Mouse (Mus musculus) testis, adult 2 months (tissue): Measurements from ENCODE around the gene Gm20388. TPM values are rescaled to one million over a fixed set of nuclear protein-coding genes. Genes with fewer than 3 reads are reported as not detected.

Source experiments
- H3K27ac ChIP-seq: fragments of 200-500 bp; 2 replicates; pipeline ENCODE4 v1.5.1; 2012; ENCODE audit warnings: low read depth, low read length; ENCODE audit not compliant: control insufficient read depth, insufficient read depth
- H3K27me3 ChIP-seq: fragments of 200-500 bp; 2 replicates; pipeline ENCODE4 v1.6.1; 2012; ENCODE audit warnings: mild to moderate bottlenecking, low read length, moderate library complexity; ENCODE audit not compliant: control insufficient read depth, insufficient read depth
- H3K36me3 ChIP-seq: fragments of 200-500 bp; 2 replicates; pipeline ENCODE4 v1.6.1; 2012; ENCODE audit warnings: mild to moderate bottlenecking, low read length; ENCODE audit not compliant: control insufficient read depth, insufficient read depth
- H3K4me1 ChIP-seq: fragments of 200-500 bp; 2 replicates; pipeline ENCODE4 v1.6.1; 2012; ENCODE audit warnings: low read length; ENCODE audit not compliant: control insufficient read depth, insufficient read depth
- H3K4me3 ChIP-seq: fragments of 200-500 bp; 2 replicates; pipeline ENCODE4 v1.5.1; 2012; ENCODE audit warnings: low read depth, mild to moderate bottlenecking, low read length, moderate library complexity, mixed read lengths; ENCODE audit not compliant: control insufficient read depth
- CTCF ChIP-seq: fragments of 200-500 bp; IDR thresholded peaks from 2 replicates; pipeline ENCODE4 v1.5.1; 2012; ENCODE audit warnings: low read depth, mild to moderate bottlenecking, inconsistent platforms, low read length, moderate library complexity; ENCODE audit not compliant: control insufficient read depth, insufficient read depth, insufficient replicate concordance
- POLR2A ChIP-seq: fragments of 200-500 bp; IDR thresholded peaks from 2 replicates; pipeline ENCODE4 v1.6.1; 2012; ENCODE audit warnings: low read depth, mild to moderate bottlenecking, inconsistent platforms, low read length, moderate library complexity; ENCODE audit not compliant: control insufficient read depth
- polyA plus RNA-seq: library from polyadenylated mRNA; depleted of rRNA; stranded (reverse); fragments of >200 nt; gene quantifications from 2 replicates; pipeline ENCODE4 v1.2.3, GENCODE M21; 2012

Gene Gm20388
- polyA plus RNA-seq, 1 experiment = 5.6 TPM

DNA sequence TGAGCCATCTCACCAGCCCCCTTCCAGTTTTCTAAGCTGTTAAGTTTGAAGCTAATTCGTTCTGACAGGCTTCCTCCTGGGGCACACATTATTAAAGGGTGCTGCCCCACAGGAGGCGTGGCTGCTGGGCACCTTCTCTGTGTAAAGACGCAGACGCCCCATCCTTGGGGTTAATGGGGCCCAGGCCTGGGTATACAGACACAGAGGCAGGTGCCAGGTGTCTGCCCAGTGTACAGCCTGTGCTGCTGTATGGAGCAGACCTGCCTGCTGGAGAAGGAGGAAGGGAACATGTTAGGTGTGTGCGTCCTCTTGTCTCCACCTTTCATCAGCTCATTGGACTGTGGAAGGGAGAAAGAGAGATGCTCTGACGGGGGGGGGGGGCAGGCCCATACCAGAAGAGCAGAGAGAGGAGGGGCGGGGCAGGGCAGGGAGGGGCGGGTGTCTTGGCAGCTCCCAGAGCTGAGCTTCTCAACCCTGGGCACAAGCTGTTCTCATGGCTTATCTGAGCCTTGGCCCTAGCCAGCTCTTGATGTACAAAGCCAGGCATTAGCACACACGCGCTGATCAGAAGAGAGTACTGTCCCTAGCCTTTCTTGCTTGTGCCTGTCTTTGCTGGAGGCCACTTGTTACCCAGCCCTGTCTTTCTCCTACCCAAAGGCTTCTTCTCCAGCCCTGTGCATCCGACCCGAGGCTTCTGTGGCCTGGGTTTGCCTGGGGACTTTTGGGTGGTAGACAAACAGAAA, 1951.3 kb downstream of the Gm20388 start:
- H3K27me3 ChIP-seq = no peaks in the 10 kb centered on the region
- peak overlapping the region; percentile 56 for H3K27ac ChIP-seq
- H3K36me3 ChIP-seq = no peaks in the 10 kb centered on the region
- TF ChIP-seq POLR2A = 0 out of 2 replicates have a peak, but pooled peaks have one; percentile 28
- TF ChIP-seq CTCF = no peak
- no peak overlapping the region for H3K4me3 ChIP-seq
- peaks cover 12% of the 10 kb centered on the region for H3K4me1 ChIP-seq

DNA sequence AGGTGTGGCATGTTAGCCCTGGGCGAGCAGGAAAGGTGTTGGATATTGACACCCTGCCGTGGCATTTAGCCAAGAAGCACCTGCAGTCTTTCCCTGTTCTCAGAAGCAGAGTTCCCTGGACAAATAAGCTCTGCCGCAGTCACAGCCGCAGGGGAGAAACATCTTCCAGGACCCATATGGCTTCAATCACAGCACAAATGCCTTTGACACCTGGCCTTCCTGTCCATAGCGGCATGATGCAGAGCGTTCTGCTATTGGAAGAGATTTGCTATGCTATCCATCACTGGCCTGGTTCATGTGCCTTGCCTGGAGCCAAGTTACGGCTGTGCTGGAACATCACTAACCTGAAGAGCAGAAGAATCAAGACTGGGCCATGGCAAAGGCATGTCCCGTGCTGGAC, 1954.7 kb downstream of the Gm20388 start:
- no peak overlapping the region for H3K27ac ChIP-seq
- H3K36me3 ChIP-seq = no peaks in the 10 kb centered on the region
- peaks cover 12% of the 10 kb centered on the region for H3K4me1 ChIP-seq
- H3K27me3 ChIP-seq = no peaks in the 10 kb centered on the region
- no peak for TF ChIP-seq CTCF
- no peak overlapping the region for H3K4me3 ChIP-seq

DNA sequence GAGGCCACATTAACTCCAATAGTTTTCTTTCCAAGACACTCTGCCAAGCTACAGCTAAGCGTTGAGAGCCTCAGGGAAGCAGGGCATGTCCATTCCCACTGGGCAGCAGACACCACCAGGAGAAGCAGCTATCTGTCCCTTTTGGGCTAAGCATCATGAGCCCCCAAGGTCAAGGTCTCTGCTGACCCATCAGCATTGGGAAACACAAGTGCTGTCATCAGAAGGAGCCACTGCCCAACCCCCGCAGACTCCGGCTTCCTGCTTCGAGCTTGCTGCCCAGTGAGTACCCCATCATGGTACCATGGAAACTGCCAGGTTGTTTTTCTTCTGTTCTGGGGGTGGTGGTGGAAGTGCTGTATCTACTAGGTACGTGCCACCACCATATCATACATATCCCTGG, 1957.6 kb downstream of the Gm20388 start:
- no peaks in the 10 kb centered on the region for H3K27me3 ChIP-seq
- no peak overlapping the region for H3K27ac ChIP-seq
- TF ChIP-seq POLR2A (no peak), CTCF (no peak)
- H3K36me3 ChIP-seq = no peaks in the 10 kb centered on the region
- H3K4me3 ChIP-seq = no peak overlapping the region
- peaks cover 2% of the 10 kb centered on the region; the same call in 1 of the 2 replicates for H3K4me1 ChIP-seq

DNA sequence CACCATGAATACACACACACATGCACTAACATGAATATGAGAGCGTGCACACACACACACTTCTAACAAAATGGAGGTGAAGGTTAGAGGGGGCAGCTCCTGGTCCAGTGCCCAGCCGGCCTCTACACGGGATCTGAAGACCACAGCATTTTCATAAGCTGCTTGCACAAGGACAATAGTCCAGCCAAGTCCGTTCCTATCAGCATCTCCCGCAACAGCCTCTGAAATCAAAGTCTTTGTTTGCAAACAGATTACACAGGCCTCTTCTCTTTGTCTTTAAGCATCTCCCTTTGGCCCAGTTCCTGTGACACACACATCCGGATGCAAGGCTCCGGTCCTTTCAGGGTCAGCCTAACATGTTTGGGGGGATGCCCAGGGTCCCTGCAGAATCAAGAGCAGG, 1958.3 kb downstream of the Gm20388 start:
- H3K27ac ChIP-seq = no peak overlapping the region
- TF ChIP-seq POLR2A (no peak), CTCF (no peak)
- peaks cover 2% of the 10 kb centered on the region; the same call in 1 of the 2 replicates for H3K4me1 ChIP-seq

DNA sequence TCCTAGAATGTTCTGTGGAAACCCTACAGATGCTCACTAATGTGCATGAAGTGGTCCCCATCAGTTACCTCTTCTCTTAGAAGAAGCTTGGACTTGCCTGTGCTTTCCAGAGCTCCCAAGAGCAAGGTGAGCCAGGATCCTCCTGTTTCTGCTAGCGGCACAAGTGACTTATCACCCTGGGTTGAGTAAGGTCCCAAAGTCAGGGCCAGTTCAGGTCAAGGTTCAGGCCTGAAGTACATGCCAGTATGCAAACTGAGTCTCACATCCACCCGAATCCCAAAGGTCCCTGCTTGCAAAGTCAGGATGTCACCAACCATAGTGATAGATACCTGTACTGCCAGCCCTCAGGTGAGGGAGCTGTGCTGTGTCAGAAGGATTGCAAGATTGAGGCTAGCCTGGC, 1959.5 kb downstream of the Gm20388 start:
- Histone ChIP-seq H3K4me3 (no peak overlapping the region), H3K36me3 (no peaks in the 10 kb centered on the region), H3K27ac (no peak overlapping the region), H3K27me3 (no peaks in the 10 kb centered on the region), H3K4me1 (peaks cover 8% of the 10 kb centered on the region; the same call in 1 of the 2 replicates)
- TF ChIP-seq CTCF = no peak
- TF ChIP-seq POLR2A = no peak

More for the DNA sequence above, 1958.3 kb downstream of the Gm20388 start:
- H3K36me3 ChIP-seq = no peaks in the 10 kb centered on the region
- H3K27me3 ChIP-seq = no peaks in the 10 kb centered on the region
- H3K4me3 ChIP-seq = no peak overlapping the region

DNA sequence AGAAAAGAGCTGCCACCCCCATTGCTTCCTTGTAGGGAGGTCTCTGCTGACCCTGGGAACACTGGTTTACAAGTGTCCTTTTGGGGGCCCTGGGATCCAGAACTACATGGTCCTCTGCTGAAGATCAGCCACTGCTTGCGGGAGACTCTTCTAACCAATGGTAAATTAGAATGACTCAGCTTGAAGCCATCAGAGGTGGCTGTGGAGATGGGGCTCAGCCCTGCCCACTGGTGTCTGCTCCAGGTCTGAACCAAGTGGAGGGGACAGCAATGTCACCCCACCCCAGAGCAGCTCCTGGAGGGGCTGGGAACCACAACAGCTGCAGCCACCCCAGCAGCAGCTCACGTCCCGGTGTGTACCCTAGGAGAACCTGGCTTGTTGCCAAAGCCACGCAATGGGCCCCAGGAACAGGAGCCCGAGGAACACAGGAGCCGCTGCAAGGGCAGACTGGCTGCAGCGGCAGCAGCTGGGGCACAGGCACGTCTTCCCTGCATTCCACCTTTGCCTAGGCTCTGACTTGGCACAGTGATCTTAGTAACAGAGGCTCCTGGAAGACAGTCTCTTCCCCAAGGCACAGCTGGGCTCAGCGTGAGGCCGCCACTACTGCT, 1961.3 kb downstream of the Gm20388 start:
- no peak overlapping the region for H3K27ac ChIP-seq

DNA sequence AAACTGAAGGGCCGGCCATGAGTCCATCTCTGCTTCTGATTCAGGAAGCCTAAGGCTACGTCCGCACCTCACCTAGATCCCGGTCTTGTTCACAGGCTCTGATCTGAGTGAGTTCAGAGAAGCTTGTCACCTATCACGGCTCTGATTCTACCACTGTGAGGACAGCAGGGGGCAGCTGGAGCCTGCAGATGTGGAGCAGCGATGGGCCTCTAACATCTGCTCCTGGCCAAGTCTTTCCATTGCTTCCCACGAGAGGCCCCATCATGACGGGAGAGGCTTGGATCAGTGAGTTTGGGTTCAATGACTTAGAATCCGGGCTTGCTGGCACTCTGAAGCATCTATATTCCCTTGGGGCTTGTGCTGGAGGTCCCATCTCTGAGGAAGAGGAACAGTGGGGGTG, 1963.4 kb downstream of the Gm20388 start:
- Histone ChIP-seq H3K4me3 (no peak overlapping the region), H3K36me3 (no peaks in the 10 kb centered on the region), H3K4me1 (peaks cover 11% of the 10 kb centered on the region), H3K27ac (no peak overlapping the region), H3K27me3 (no peaks in the 10 kb centered on the region)
- TF ChIP-seq POLR2A (no peak), CTCF (peak; percentile 38; the same call in 1 of the 2 replicates)

More for the DNA sequence above, 1961.3 kb downstream of the Gm20388 start:
- no peaks in the 10 kb centered on the region for H3K36me3 ChIP-seq
- TF ChIP-seq CTCF = no peak
- TF ChIP-seq POLR2A = no peak
- H3K4me3 ChIP-seq = no peak overlapping the region
- H3K4me1 ChIP-seq = peaks cover 11% of the 10 kb centered on the region
- no peaks in the 10 kb centered on the region for H3K27me3 ChIP-seq

DNA sequence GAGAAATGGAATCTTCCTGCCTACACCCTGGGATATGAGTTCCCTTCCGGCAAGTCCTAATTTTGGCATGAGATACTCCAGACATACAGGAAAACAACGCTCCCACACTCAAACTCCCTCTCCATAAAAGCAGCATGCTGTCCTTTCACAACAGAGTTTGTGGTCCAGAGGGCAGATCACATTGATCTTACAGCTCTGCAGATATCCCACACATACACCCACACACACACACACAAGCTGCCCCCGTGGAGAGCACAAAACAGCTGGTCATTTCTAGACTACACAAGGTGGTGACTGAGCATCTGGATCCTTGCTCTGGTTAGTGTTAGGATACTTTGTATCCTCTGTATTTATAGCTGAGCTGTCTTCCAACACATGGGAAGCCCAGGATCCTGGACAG, 1964.4 kb downstream of the Gm20388 start:
- peaks cover 13% of the 10 kb centered on the region for H3K4me1 ChIP-seq
- TF ChIP-seq POLR2A (no peak), CTCF (no peak)

More for the DNA sequence above, 1964.4 kb downstream of the Gm20388 start:
- Histone ChIP-seq H3K27me3 (no peaks in the 10 kb centered on the region), H3K36me3 (no peaks in the 10 kb centered on the region; the same call in 1 of the 2 replicates), H3K27ac (peak overlapping the region; percentile 74), H3K4me3 (no peak overlapping the region)
